Comparison of ENCODE assay signal across 8 mouse cellular contexts in genomic region chr6:149189340-149189922, GRCm38 (mm10). TPM values are rescaled to one million over a fixed set of nuclear protein-coding genes. Genes with fewer than 3 reads are reported as not detected.
A peak's percentile ranks its signal among the peaks of the same experiment; 100 is the strongest.
DNase-seq lines count a peak whose midpoint lies in the region; ATAC-seq and TF ChIP-seq lines count a peak whose summit lies in the region.

No protein-coding gene starts in this region.

- peak overlapping the region; percentile 64; the same call in 1 of the 2 replicates for H3K4me2 ChIP-seq in hindbrain, embryonic 12.5 days (replicated peaks)
- H3K4me2 ChIP-seq in hindbrain, embryonic 16.5 days (ENCODE audit: low read length), result no peak overlapping the region; the same call in 1 of the 2 replicates

- no peak overlapping the region for H3K27ac ChIP-seq in hindbrain, embryonic 12.5 days
- H3K27ac ChIP-seq in hindbrain, embryonic 16.5 days (ENCODE audit: low read depth, low read length), result no peak overlapping the region; the same call in 1 of the 2 replicates

- WGBS in hindbrain, embryonic 12.5 days, result 95% methylated on average over 16 of the region's 16 CpGs
- 95% methylated on average over 16 of the region's 16 CpGs for WGBS in hindbrain, embryonic 16.5 days

- peak; percentile 6 for DNase-seq in CD4-positive helper T cell, adult 2 months (ENCODE audit: low read depth, low spot score)
- DNase-seq in brain, embryonic 14.5 days (ENCODE audit: low read depth), result peak; percentile 3
- DNase-seq in kidney, postnatal 14 days, result peak; percentile 14
- DNase-seq in urinary bladder, postnatal 25 days (ENCODE audit: low spot score), result no peak
- no peak for DNase-seq in thymus, adult 18-20 months
- DNase-seq in frontal cortex, postnatal 14 days (ENCODE audit: low spot score in 2 of 2), result no peak

- no peaks in the 10 kb centered on the region for H3K9me3 ChIP-seq in hindbrain, embryonic 12.5 days (replicated peaks)
- no peaks in the 10 kb centered on the region for H3K9me3 ChIP-seq in hindbrain, embryonic 16.5 days (ENCODE audit: control insufficient read depth, low read length)

- no peaks in the 10 kb centered on the region for H3K27me3 ChIP-seq in hindbrain, embryonic 12.5 days
- no peaks in the 10 kb centered on the region for H3K27me3 ChIP-seq in hindbrain, embryonic 16.5 days (replicated peaks; ENCODE audit: control insufficient read depth, insufficient read depth, low read length)

- H3K9ac ChIP-seq in hindbrain, embryonic 12.5 days, result no peak overlapping the region
- H3K9ac ChIP-seq in hindbrain, embryonic 16.5 days (ENCODE audit: low read depth, low read length), result no peak overlapping the region

- H3K4me1 ChIP-seq in hindbrain, embryonic 12.5 days, result peaks cover 14% of the 10 kb centered on the region
- peaks cover 14% of the 10 kb centered on the region for H3K4me1 ChIP-seq in hindbrain, embryonic 16.5 days (ENCODE audit: control insufficient read depth, insufficient read depth, low read depth, low read length)

- peaks cover under 1% of the 10 kb centered on the region; the same call in 1 of the 2 replicates for H3K36me3 ChIP-seq in hindbrain, embryonic 12.5 days
- 0 out of 2 replicates have a peak, but pooled peaks cover 1% of the 10 kb centered on the region for H3K36me3 ChIP-seq in hindbrain, embryonic 16.5 days (ENCODE audit: control insufficient read depth, insufficient read depth, low read length)

- ATAC-seq in hindbrain, embryonic 12.5 days (ENCODE audit: low FRiP score), result no peak
- no peak for ATAC-seq in hindbrain, embryonic 16.5 days

- no peak overlapping the region for H3K4me3 ChIP-seq in hindbrain, embryonic 12.5 days
- no peak overlapping the region for H3K4me3 ChIP-seq in hindbrain, embryonic 16.5 days (ENCODE audit: low read length)

- TF ChIP-seq POLR2A in brain, embryonic 14.5 days (IDR thresholded peaks at IDR 0.05; ENCODE audit: borderline replicate concordance, extremely low read depth, insufficient read depth, insufficient read length, poor library complexity, severe bottlenecking), result no peak

- TF ChIP-seq CTCF in brain, embryonic 14.5 days (IDR thresholded peaks at IDR 0.05; ENCODE audit: borderline replicate concordance, extremely low read depth, insufficient read depth, insufficient read length), result no peak

RNA-seq across cellular contexts. Expression of gene Amn1, which starts 0.9 kb away (rescaled TPM):
- polyA plus RNA-seq in hindbrain, embryonic 12.5 days (2016; fragmentation: Nextera tagmentation; extraction: Ambion mirVana), result 79.8 and 82.9 TPM in 2 replicates
- 89.8 and 93.6 TPM in 2 replicates for polyA plus RNA-seq in hindbrain, embryonic 16.5 days (2015; fragmentation: Nextera tagmentation; extraction: Ambion mirVana)
- 65.0 and 88.5 TPM in 2 replicates for polyA plus RNA-seq in brain, embryonic 14.5 days (2012; rRNA removed)

RNA-seq across cellular contexts. Expression of gene Etfbkmt, which starts 49.8 kb away (rescaled TPM):
- 8.5 and 8.8 TPM in 2 replicates for polyA plus RNA-seq in hindbrain, embryonic 12.5 days (2016; fragmentation: Nextera tagmentation; extraction: Ambion mirVana)
- 7.6 and 8.0 TPM in 2 replicates for polyA plus RNA-seq in hindbrain, embryonic 16.5 days (2015; fragmentation: Nextera tagmentation; extraction: Ambion mirVana)
- polyA plus RNA-seq in brain, embryonic 14.5 days (2012; rRNA removed), result 5.3 and 6.4 TPM in 2 replicates

RNA-seq across cellular contexts. Expression of gene Gm10203, which starts 59.5 kb away (rescaled TPM):
- not detected in 2 replicates for polyA plus RNA-seq in hindbrain, embryonic 12.5 days (2016; fragmentation: Nextera tagmentation; extraction: Ambion mirVana)
- not detected in 2 replicates for polyA plus RNA-seq in hindbrain, embryonic 16.5 days (2015; fragmentation: Nextera tagmentation; extraction: Ambion mirVana)
- polyA plus RNA-seq in brain, embryonic 14.5 days (2012; rRNA removed), result not detected in 2 replicates

Comparison
In these comparisons a context has a peak if more than half of its experiments do, and no peak if none do; other contexts are left out.
1. DNase-seq: peak in CD4-positive helper T cell, adult 2 months (single experiment), brain, embryonic 14.5 days (single experiment) and kidney, postnatal 14 days (single experiment); none in urinary bladder, postnatal 25 days (single experiment), thymus, adult 18-20 months (0 of 2) and frontal cortex, postnatal 14 days (0 of 2).